Mouse (Mus musculus) c-Kit-negative CD71-positive TER-119-positive erythroid progenitor cells, embryonic 14.5 days (primary cell): ENCODE results near the gene Upk1a.

Experiments used
- DNase-seq: peaks from one replicate; pipeline ENCODE4 v3.0.0-alpha.2; 2013; ENCODE audit warnings: low read depth, low spot score

The Upk1a gene

GRCm38 (mm10) chr7:30612654-30613402, at the start of gene Upk1a:
Gene Upk1a, minus strand, starts transcription at chr7:30612847.
- DNase-seq: no peak

- DNase-seq: peak; percentile 99
Observed at GRCm38 (mm10) chr7:30649591-30650540, 37.2 kb upstream of the Upk1a start, which contains the start of gene Rbm42. Gene Rbm42, minus strand, starts transcription at chr7:30650317.

GRCm38 (mm10) chr7:30639083-30639482, 26.4 kb upstream of the Upk1a start:
- DNase-seq: no peak

- no peak for DNase-seq
Observed at GRCm38 (mm10) chr7:30636395-30636794, 23.7 kb upstream of the Upk1a start.

GRCm38 (mm10) chr7:30635752-30636151, 23.1 kb upstream of the Upk1a start, which contains the start of gene Etv2:
Gene Etv2, minus strand, starts transcription at chr7:30635852.
- no peak for DNase-seq

GRCm38 (mm10) chr7:30634621-30635020, 22.0 kb upstream of the Upk1a start:
- DNase-seq: no peak

- no peak for DNase-seq
Observed at GRCm38 (mm10) chr7:30633762-30634412, 21.2 kb upstream of the Upk1a start.

- no peak for DNase-seq
Observed at GRCm38 (mm10) chr7:30629013-30629412, 16.4 kb upstream of the Upk1a start.

GRCm38 (mm10) chr7:30626647-30627046, 14.0 kb upstream of the Upk1a start:
- no peak for DNase-seq

GRCm38 (mm10) chr7:30625530-30626384, 13.1 kb upstream of the Upk1a start, which contains the start of gene Cox6b1:
Gene Cox6b1, minus strand, starts transcription at chr7:30626151.
- DNase-seq: peak; percentile 78

GRCm38 (mm10) chr7:30619202-30619601, 6.6 kb upstream of the Upk1a start:
- DNase-seq: no peak

GRCm38 (mm10) chr7:30618658-30619057, 6.0 kb upstream of the Upk1a start:
- DNase-seq: no peak

GRCm38 (mm10) chr7:30615049-30615760, 2.6 kb upstream of the Upk1a start:
- no peak for DNase-seq

GRCm38 (mm10) chr7:30614454-30614853, 1.8 kb upstream of the Upk1a start:
- no peak for DNase-seq

GRCm38 (mm10) chr7:30613529-30614112, 974 bp upstream of the Upk1a start:
- peak; percentile 49 for DNase-seq

GRCm38 (mm10) chr7:30610043-30610442, 2.6 kb downstream of the Upk1a start:
- no peak for DNase-seq

GRCm38 (mm10) chr7:30608476-30608875, 4.2 kb downstream of the Upk1a start:
- no peak for DNase-seq

- no peak for DNase-seq
Observed at GRCm38 (mm10) chr7:30607706-30608309, 4.8 kb downstream of the Upk1a start.

- no peak for DNase-seq
Observed at GRCm38 (mm10) chr7:30604944-30605343, 7.7 kb downstream of the Upk1a start.
